Mouse (Mus musculus): ENCODE measurements around the gene Shroom3. TPM values are rescaled to one million over a fixed set of nuclear protein-coding genes. Genes with fewer than 3 reads are reported as not detected.

The Shroom3 gene
- polyA plus RNA-seq, 1 experiment from 2014 or later = 5.6 TPM

- no peaks in the 10 kb centered on the region for H3K36me3 ChIP-seq (ENCODE audit: insufficient read depth)
- ATAC-seq (ENCODE audit: insufficient read depth) (no peak), DNase-seq (no peak)
- no peak overlapping the region for H3K4me2 ChIP-seq
- no peak overlapping the region for H3K4me3 ChIP-seq (ENCODE audit: low read depth, low read length)
- H3K9ac ChIP-seq = no peak overlapping the region
- no peaks in the 10 kb centered on the region for H3K9me3 ChIP-seq (ENCODE audit: low read depth, low read length)
- WGBS = 84% methylated on average over 5 of the region's 5 CpGs
- H3K27ac ChIP-seq (ENCODE audit: low read depth) = no peak overlapping the region
- no peaks in the 10 kb centered on the region for H3K27me3 ChIP-seq (ENCODE audit: insufficient read depth, low read length)
- peaks cover 18% of the 10 kb centered on the region for H3K4me1 ChIP-seq (ENCODE audit: insufficient read depth)
- no peak for TF ChIP-seq CTCF (IDR thresholded peaks at IDR 0.05; ENCODE audit: low read depth)
Measured at GRCm38 (mm10) chr5:92813562-92813961, 130.3 kb downstream of the Shroom3 start.

GRCm38 (mm10) chr5:92814621-92815020, 131.4 kb downstream of the Shroom3 start:
- Histone ChIP-seq H3K4me1 (ENCODE audit: insufficient read depth) (peaks cover 18% of the 10 kb centered on the region), H3K4me2 (no peak overlapping the region), H3K27me3 (ENCODE audit: insufficient read depth, low read length) (no peaks in the 10 kb centered on the region), H3K36me3 (ENCODE audit: insufficient read depth) (no peaks in the 10 kb centered on the region), H3K4me3 (ENCODE audit: low read depth, low read length) (no peak overlapping the region), H3K9me3 (ENCODE audit: low read depth, low read length) (no peaks in the 10 kb centered on the region), H3K9ac (no peak overlapping the region), H3K27ac (ENCODE audit: low read depth) (no peak overlapping the region)
- no peak for TF ChIP-seq CTCF (IDR thresholded peaks at IDR 0.05; ENCODE audit: low read depth)
- no peak for DNase-seq
- 80% methylated on average over 3 of the region's 3 CpGs for WGBS
- ATAC-seq (ENCODE audit: insufficient read depth) = no peak

- Histone ChIP-seq H3K4me3 (ENCODE audit: low read depth, low read length) (no peak overlapping the region), H3K9me3 (ENCODE audit: low read depth, low read length) (no peaks in the 10 kb centered on the region), H3K36me3 (ENCODE audit: insufficient read depth) (no peaks in the 10 kb centered on the region), H3K4me2 (no peak overlapping the region), H3K4me1 (ENCODE audit: insufficient read depth) (peaks cover 6% of the 10 kb centered on the region), H3K27me3 (ENCODE audit: insufficient read depth, low read length) (no peaks in the 10 kb centered on the region), H3K27ac (ENCODE audit: low read depth) (0 out of 2 replicates have a peak overlapping the region, but pooled peaks have one; percentile 5), H3K9ac (no peak overlapping the region)
- WGBS = 52% methylated on average over 11 of the region's 11 CpGs
- peak; percentile 24; the same call in 1 of the 2 replicates for ATAC-seq (ENCODE audit: insufficient read depth)
- peak; percentile 24 for DNase-seq
- no peak for TF ChIP-seq CTCF (IDR thresholded peaks at IDR 0.05; ENCODE audit: low read depth)
Measured at GRCm38 (mm10) chr5:92817122-92817822, 134.0 kb downstream of the Shroom3 start.

GRCm38 (mm10) chr5:92821370-92821769, 138.1 kb downstream of the Shroom3 start:
- Histone ChIP-seq H3K4me2 (no peak overlapping the region), H3K36me3 (ENCODE audit: insufficient read depth) (no peaks in the 10 kb centered on the region), H3K4me3 (ENCODE audit: low read depth, low read length) (no peak overlapping the region), H3K27ac (ENCODE audit: low read depth) (no peak overlapping the region), H3K4me1 (ENCODE audit: insufficient read depth) (no peaks in the 10 kb centered on the region; the same call in 1 of the 2 replicates), H3K27me3 (ENCODE audit: insufficient read depth, low read length) (no peaks in the 10 kb centered on the region), H3K9ac (no peak overlapping the region), H3K9me3 (ENCODE audit: low read depth, low read length) (no peaks in the 10 kb centered on the region)
- DNase-seq = no peak
- ATAC-seq (ENCODE audit: insufficient read depth) = no peak
- TF ChIP-seq CTCF (IDR thresholded peaks at IDR 0.05; ENCODE audit: low read depth) = no peak
- 46% methylated on average over 3 of the region's 3 CpGs for WGBS

- Histone ChIP-seq H3K4me2 (no peak overlapping the region), H3K4me1 (ENCODE audit: insufficient read depth) (no peaks in the 10 kb centered on the region; the same call in 1 of the 2 replicates), H3K27me3 (ENCODE audit: insufficient read depth, low read length) (no peaks in the 10 kb centered on the region), H3K9ac (no peak overlapping the region), H3K4me3 (ENCODE audit: low read depth, low read length) (no peak overlapping the region), H3K36me3 (ENCODE audit: insufficient read depth) (no peaks in the 10 kb centered on the region), H3K9me3 (ENCODE audit: low read depth, low read length) (no peaks in the 10 kb centered on the region), H3K27ac (ENCODE audit: low read depth) (no peak overlapping the region; the same call in 1 of the 2 replicates)
- 57% methylated on average over 7 of the region's 7 CpGs for WGBS
- no peak for DNase-seq
- ATAC-seq (ENCODE audit: insufficient read depth) = no peak
- TF ChIP-seq CTCF (IDR thresholded peaks at IDR 0.05; ENCODE audit: low read depth) = no peak
Measured at GRCm38 (mm10) chr5:92823495-92823894, 140.3 kb downstream of the Shroom3 start.

GRCm38 (mm10) chr5:92824304-92825009, 141.2 kb downstream of the Shroom3 start:
- H3K4me2 ChIP-seq = no peak overlapping the region
- H3K36me3 ChIP-seq (ENCODE audit: insufficient read depth) = no peaks in the 10 kb centered on the region
- peak overlapping the region; percentile 68 for H3K27ac ChIP-seq (ENCODE audit: low read depth)
- TF ChIP-seq CTCF (IDR thresholded peaks at IDR 0.05; ENCODE audit: low read depth) = no peak
- no peak overlapping the region for H3K4me3 ChIP-seq (ENCODE audit: low read depth, low read length)
- WGBS = 53% methylated on average over 10 of the region's 10 CpGs
- DNase-seq = peak; percentile 49
- no peaks in the 10 kb centered on the region for H3K27me3 ChIP-seq (ENCODE audit: insufficient read depth, low read length)
- peak; percentile 75; the same call in 1 of the 2 replicates for ATAC-seq (ENCODE audit: insufficient read depth)
- H3K4me1 ChIP-seq (ENCODE audit: insufficient read depth) = no peaks in the 10 kb centered on the region; the same call in 1 of the 2 replicates
- H3K9me3 ChIP-seq (ENCODE audit: low read depth, low read length) = no peaks in the 10 kb centered on the region
- no peak overlapping the region for H3K9ac ChIP-seq

GRCm38 (mm10) chr5:92830391-92830790, 147.2 kb downstream of the Shroom3 start:
- WGBS = 56% methylated on average over 1 of the region's 1 CpGs
- ATAC-seq (ENCODE audit: insufficient read depth) (no peak), DNase-seq (no peak)
- Histone ChIP-seq H3K36me3 (ENCODE audit: insufficient read depth) (no peaks in the 10 kb centered on the region), H3K4me3 (ENCODE audit: low read depth, low read length) (no peak overlapping the region), H3K4me1 (ENCODE audit: insufficient read depth) (no peaks in the 10 kb centered on the region; the same call in 1 of the 2 replicates), H3K27ac (ENCODE audit: low read depth) (no peak overlapping the region), H3K9ac (no peak overlapping the region), H3K9me3 (ENCODE audit: low read depth, low read length) (no peaks in the 10 kb centered on the region), H3K4me2 (no peak overlapping the region), H3K27me3 (ENCODE audit: insufficient read depth, low read length) (no peaks in the 10 kb centered on the region)
- TF ChIP-seq CTCF (IDR thresholded peaks at IDR 0.05; ENCODE audit: low read depth) = no peak
